Mouse (Mus musculus) CH12.LX (cell line): Measurements from ENCODE around the gene Acsm1. TPM values are rescaled to one million over a fixed set of nuclear protein-coding genes. Genes with fewer than 3 reads are reported as not detected.
A peak's percentile ranks its signal among the peaks of the same experiment; 100 is the strongest.

Experiments used
- DNase-seq: peaks from one replicate; pipeline ENCODE4 v3.0.0-alpha.2; 2013; ENCODE audit errors: extremely low read depth
- H3K27ac ChIP-seq: 2 replicates; pipeline ENCODE4 v1.5.1; 2012; ENCODE audit warnings: low read depth, mild to moderate bottlenecking, control low read depth, moderate library complexity; ENCODE audit not compliant: insufficient read depth
- H3K27me3 ChIP-seq: replicated peaks from 2 replicates; pipeline ENCODE3; 2012; ENCODE audit warnings: inconsistent platforms
- H3K36me3 ChIP-seq, 2 experiments: replicated peaks in 1 of 2; 2 replicates each; pipeline versions ENCODE3 to v1.6.1; 2012; ENCODE audit warnings: inconsistent platforms in 1 of 2, low read length in 1 of 2, mild to moderate bottlenecking in 1 of 2, mixed read lengths in 1 of 2, moderate library complexity in 1 of 2; ENCODE audit not compliant: control insufficient read depth in 1 of 2, insufficient read depth in 1 of 2
- H3K4me1 ChIP-seq, 2 experiments: 2 replicates each; pipeline ENCODE4 v1.6.1; 2012; ENCODE audit warnings: inconsistent platforms in 1 of 2, moderate library complexity in 1 of 2; ENCODE audit not compliant: insufficient read depth in 2 of 2, control insufficient read depth in 1 of 2
- H3K4me2 ChIP-seq: 2 replicates; pipeline ENCODE4 v1.6.1; 2012; ENCODE audit warnings: low read depth, mild to moderate bottlenecking, control low read depth; ENCODE audit not compliant: poor library complexity, insufficient read depth, severe bottlenecking
- H3K4me3 ChIP-seq, 3 experiments: fragments of 150-350 bp in 1 of 3; sonication (generic) in 1 of 3; replicated peaks in 1 of 3; 2 replicates each; pipeline versions ENCODE3 to v1.5.1; 2011 to 2012; ENCODE audit warnings: low read depth in 2 of 3, low read length in 2 of 3, mild to moderate bottlenecking in 2 of 3, moderate library complexity in 2 of 3, control low read depth in 1 of 3, improper control_type of control experiment in 1 of 3, inconsistent platforms in 1 of 3, mixed read lengths in 1 of 3; ENCODE audit not compliant: poor library complexity in 1 of 3
- H3K79me2 ChIP-seq: replicated peaks from 2 replicates; pipeline ENCODE4 v1.6.1; 2012; ENCODE audit warnings: mild to moderate bottlenecking, moderate library complexity; ENCODE audit not compliant: control insufficient read depth, poor library complexity, insufficient read depth, severe bottlenecking; ENCODE audit errors: extremely low read depth
- H3K9ac ChIP-seq: 2 replicates; pipeline ENCODE4 v1.6.1; 2012; ENCODE audit warnings: low read depth, mild to moderate bottlenecking, control low read depth, moderate library complexity; ENCODE audit not compliant: insufficient read depth
- H3K9me3 ChIP-seq: replicated peaks from 2 replicates; pipeline ENCODE3; 2012; ENCODE audit warnings: low read length, inconsistent platforms, mixed read lengths
- CTCF ChIP-seq, 2 experiments: IDR thresholded peaks in 1 of 2; conservative IDR thresholded peaks in 1 of 2; 2 replicates each; pipeline ENCODE4 v1.5.1; 2011 to 2012; ENCODE audit warnings: low read depth in 2 of 2, low read length in 2 of 2, improper control_type of control experiment in 1 of 2, inconsistent platforms in 1 of 2, mild to moderate bottlenecking in 1 of 2, moderate library complexity in 1 of 2
- ELF1 ChIP-seq: IDR thresholded peaks from 2 replicates; pipeline ENCODE4 v1.6.1; 2014; ENCODE audit warnings: low read depth, mild to moderate bottlenecking, inconsistent platforms, low read length, improper control_type of control experiment
- EP300 ChIP-seq: IDR thresholded peaks from 2 replicates; pipeline ENCODE4 v1.6.1; 2011; ENCODE audit warnings: low read length, improper control_type of control experiment
- MAFK ChIP-seq: IDR thresholded peaks from 2 replicates; pipeline ENCODE4 v1.6.1; 2011; ENCODE audit warnings: low read length, improper control_type of control experiment; ENCODE audit not compliant: insufficient replicate concordance
- MAZ ChIP-seq: IDR thresholded peaks from 2 replicates; pipeline ENCODE4 v1.6.1; 2012; ENCODE audit warnings: low read depth, mild to moderate bottlenecking, inconsistent platforms, low read length, improper control_type of control experiment, moderate library complexity
- MEF2A ChIP-seq: IDR thresholded peaks from 2 replicates; pipeline ENCODE4 v1.6.1; 2014; ENCODE audit warnings: low read depth, mild to moderate bottlenecking, inconsistent platforms, low read length, improper control_type of control experiment, borderline replicate concordance
- NELFE ChIP-seq: IDR thresholded peaks from 2 replicates; pipeline ENCODE4 v1.6.1; 2011; ENCODE audit warnings: low read depth, low read length, improper control_type of control experiment
- NRF1 ChIP-seq: IDR thresholded peaks from 2 replicates; pipeline ENCODE4 v1.6.1; 2014; ENCODE audit warnings: low read depth, mild to moderate bottlenecking, inconsistent platforms, low read length, improper control_type of control experiment, moderate library complexity
- PAX5 ChIP-seq: IDR thresholded peaks from 2 replicates; pipeline ENCODE4 v1.6.1; 2012; ENCODE audit warnings: low read length, inconsistent platforms, mixed read lengths
- POLR2A ChIP-seq: IDR thresholded peaks from 2 replicates; pipeline ENCODE4 v1.6.1; 2011; ENCODE audit warnings: low read depth, mild to moderate bottlenecking, improper control_type of control experiment, low read length
- RAD21 ChIP-seq: IDR thresholded peaks from 2 replicates; pipeline ENCODE4 v1.6.1; 2011; ENCODE audit warnings: low read depth, mild to moderate bottlenecking, low read length, improper control_type of control experiment, moderate library complexity
- ZNF384 ChIP-seq: IDR thresholded peaks from 2 replicates; pipeline ENCODE4 v1.6.1; 2012; ENCODE audit warnings: low read depth, low read length, improper control_type of control experiment, inconsistent platforms
- dilution Hi-C: fragments of 300-500 bp; cut with MboI; formaldehyde crosslinking; loops from 2 replicates; pipeline ENCODE4 v1.14.3; 2020; ENCODE audit warnings: low sequenced_read_pairs; ENCODE audit not compliant: extremely low pct_unique_long_range_greater_than_20kb, extremely low pct_ligation_motif_present
- in situ Hi-C: fragments of 300-500 bp; cut with MboI; formaldehyde crosslinking; loops from 3 replicates; pipeline ENCODE4 v1.14.3; 2019; ENCODE audit warnings: low sequenced_read_pairs, low pct_ligation_motif_present, low pct_unique_long_range_greater_than_20kb, mixed read lengths
- polyA plus RNA-seq: library from polyadenylated mRNA; unstranded; fragments of >175 nt; gene quantifications from 2 replicates; pipeline ENCODE4 v1.2.1, GENCODE M21; 2012; ENCODE audit warnings: low read depth; ENCODE audit not compliant: insufficient read length
- total RNA-seq, 2 experiments: library from RNA; depleted of rRNA; stranded (reverse); fragments of 300-350 nt in 1 of 2; fragments of >200 nt in 1 of 2; gene quantifications; 2 replicates each; pipeline ENCODE4 v1.2.3; 2012 to 2014

Gene Acsm1
- total and polyA plus RNA-seq, 3 experiments, result not detected

DNA sequence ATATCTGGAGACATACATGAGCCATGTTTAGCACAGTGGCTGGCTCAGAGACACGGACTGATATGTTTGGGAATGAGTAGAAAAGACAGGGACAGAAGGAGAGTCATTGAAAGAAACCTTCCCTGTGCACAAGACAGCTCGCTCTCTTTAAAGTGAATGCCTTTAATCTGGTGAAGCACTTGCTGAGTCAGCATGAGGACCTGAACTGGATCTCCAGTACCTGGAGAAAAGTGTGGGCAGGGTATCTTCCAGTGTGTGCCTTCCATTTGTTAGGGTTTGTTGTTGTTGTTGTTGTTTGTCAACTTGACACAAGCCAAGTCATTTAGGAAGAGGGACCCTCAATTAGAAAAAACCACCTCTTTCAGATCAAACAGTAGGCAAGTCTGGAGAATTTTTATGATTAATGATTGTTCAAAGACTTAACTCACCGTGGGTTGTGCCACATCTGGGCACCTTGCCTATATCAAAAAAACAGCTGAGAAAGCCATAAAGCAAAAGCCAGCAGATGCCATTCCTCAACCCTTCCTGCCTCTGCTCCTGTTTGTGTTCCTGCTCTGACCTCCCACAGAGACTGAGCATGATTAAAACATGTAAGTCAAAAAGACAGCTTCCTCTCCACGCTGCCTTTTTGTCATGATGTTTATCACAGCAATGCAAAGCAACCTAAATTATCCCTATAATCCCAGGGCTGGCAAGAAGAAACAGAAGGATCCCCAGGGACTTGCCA, 11.5 kb downstream of the Acsm1 start:
- H3K27me3 ChIP-seq, result peaks cover 9% of the 10 kb centered on the region
- peak; percentile 86 for TF ChIP-seq MAFK
- TF ChIP-seq ZNF384, result no peak
- dilution Hi-C loops, result no loop called here
- no peaks in the 10 kb centered on the region for H3K36me3 ChIP-seq
- H3K4me3 ChIP-seq, result no peak overlapping the region
- H3K9me3 ChIP-seq, result no peaks in the 10 kb centered on the region
- no peak for DNase-seq
- H3K79me2 ChIP-seq, result no peaks in the 10 kb centered on the region
- no peak overlapping the region for H3K4me2 ChIP-seq
- peaks cover 2 to 20% of the 10 kb centered on the region in 2 experiments; a peak in 3 of 4 replicates for H3K4me1 ChIP-seq
- no peak overlapping the region for H3K27ac ChIP-seq
- no peak overlapping the region for H3K9ac ChIP-seq
- in situ Hi-C loops, result no loop called here

DNA sequence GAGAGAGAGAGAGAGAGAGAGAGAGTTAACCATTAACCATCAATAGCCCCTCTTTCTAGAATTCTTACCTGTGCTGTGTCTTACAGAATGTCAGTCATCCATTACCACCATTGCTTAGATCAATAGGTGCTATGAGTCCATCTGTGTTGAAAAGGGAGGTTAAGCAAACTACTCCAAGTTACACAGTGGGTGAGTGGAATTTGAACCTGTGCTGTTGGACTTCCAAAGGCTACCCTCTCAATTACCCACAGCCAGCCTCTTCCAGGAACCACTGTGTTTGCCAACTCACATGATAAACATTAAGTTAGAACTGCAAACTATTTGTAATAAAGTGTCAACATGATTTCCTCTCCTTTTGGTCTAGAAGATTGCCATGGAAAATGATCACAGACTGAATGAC, 13.3 kb downstream of the Acsm1 start:
- Histone ChIP-seq H3K79me2 (no peaks in the 10 kb centered on the region), H3K27ac (no peak overlapping the region), H3K4me1 (peaks cover 2 to 20% of the 10 kb centered on the region in 2 experiments; a peak in 3 of 4 replicates), H3K9me3 (no peaks in the 10 kb centered on the region), H3K36me3 (no peaks in the 10 kb centered on the region), H3K4me2 (no peak overlapping the region), H3K4me3 (no peak overlapping the region), H3K27me3 (peaks cover 9% of the 10 kb centered on the region), H3K9ac (no peak overlapping the region)
- dilution Hi-C loops, result no loop called here
- no peak for DNase-seq
- TF ChIP-seq NELFE (no peak), PAX5 (no peak), CTCF (conservative IDR thresholded peaks at IDR 0.05 in 1 of 2, IDR thresholded peaks at IDR 0.05 in 1 of 2; ENCODE audit: low read depth in 2 of 2, low read length in 2 of 2) (no peak), RAD21 (no peak), MAZ (no peak), EP300 (no peak), ELF1 (no peak)
- in situ Hi-C loops, result no loop called here

DNA sequence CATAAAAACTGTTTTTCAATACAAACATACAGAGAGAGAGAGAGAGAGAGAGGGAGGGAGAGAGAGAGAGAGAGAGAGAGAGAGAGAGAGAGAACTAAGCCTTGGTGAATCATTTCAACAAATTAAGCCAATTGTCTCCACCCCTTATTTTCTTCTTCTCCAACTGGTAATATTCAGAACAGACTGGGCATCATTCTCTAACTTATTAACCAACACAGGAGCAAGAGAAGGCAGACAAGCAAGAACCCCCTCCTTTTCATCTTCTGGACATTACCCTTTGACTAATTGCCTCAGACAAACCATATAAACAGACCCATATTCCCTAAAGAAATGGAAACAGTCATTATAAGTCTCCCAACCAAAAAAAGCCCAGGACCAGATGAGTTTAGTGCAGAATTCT, 31.9 kb downstream of the Acsm1 start:
- Histone ChIP-seq H3K36me3 (no peaks in the 10 kb centered on the region), H3K4me2 (no peak overlapping the region), H3K27ac (no peak overlapping the region), H3K4me1 (peaks cover 3 to 18% of the 10 kb centered on the region in 2 experiments; a peak in 3 of 4 replicates)
- TF ChIP-seq MEF2A, result no peak
- TF ChIP-seq NRF1, result no peak
- TF ChIP-seq POLR2A, result no peak
- TF ChIP-seq, all 38 proteins: peak for 0
- dilution Hi-C loops, result no loop called here
- no peak for DNase-seq
- Histone ChIP-seq H3K4me3 (no peak overlapping the region), H3K9me3 (no peaks in the 10 kb centered on the region), H3K79me2 (no peaks in the 10 kb centered on the region), H3K27me3 (no peaks in the 10 kb centered on the region), H3K9ac (no peak overlapping the region)
- in situ Hi-C loops, result no loop called here
